Mouse (Mus musculus) adrenal gland, adult 2 months (tissue): ENCODE data around the gene Prr11. TPM values are rescaled to one million over a fixed set of nuclear protein-coding genes. Genes with fewer than 3 reads are reported as not detected.
"Not testable (repeated sequence)": the region's sequence is repeated elsewhere in the genome, so short reads cannot be mapped to it uniquely, and the experiment has no call there.

Experiments used
- DNase-seq: peaks from one replicate; pipeline ENCODE4 v3.0.0; 2021
- microRNA-seq, 2 experiments: library from miRNA; unstranded; fragments of <30 nt; microRNA quantifications; one replicate each; pipeline ENCODE4 v1.2.0; 2021
- polyA plus RNA-seq: library from polyadenylated mRNA; depleted of rRNA; stranded (reverse); fragments of >200 nt; gene quantifications from 2 replicates; pipeline ENCODE4 v1.2.3, GENCODE M21; 2012; rRNA removed
- total RNA-seq, 2 experiments: library from RNA; stranded (reverse); gene quantifications; 2 replicates each; pipeline ENCODE4 v1.2.3; 2021

Gene Prr11
- total and polyA plus RNA-seq, 3 experiments = 0.21 to 1.0 (median 0.95) TPM

DNA sequence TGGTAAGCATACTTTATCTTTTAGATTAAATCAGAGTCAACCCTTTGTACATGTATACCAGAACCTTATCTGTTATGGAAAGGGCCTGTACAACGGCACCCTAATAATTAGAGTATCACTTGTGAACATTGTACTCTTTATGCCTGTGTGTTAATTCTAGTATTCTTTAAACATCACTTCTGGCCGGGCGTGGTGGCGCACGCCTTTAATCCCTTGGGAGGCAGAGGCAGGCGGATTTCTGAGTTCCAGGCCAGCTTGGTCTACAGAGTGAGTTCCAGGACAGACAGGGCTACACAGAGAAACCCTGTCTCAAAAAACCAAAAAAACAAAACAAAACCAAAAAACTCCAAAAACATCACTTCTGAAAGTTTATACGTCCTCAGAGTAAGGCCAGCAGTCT, 59.6 kb downstream of the Prr11 start:
- not testable (repeated sequence) for DNase-seq

DNA sequence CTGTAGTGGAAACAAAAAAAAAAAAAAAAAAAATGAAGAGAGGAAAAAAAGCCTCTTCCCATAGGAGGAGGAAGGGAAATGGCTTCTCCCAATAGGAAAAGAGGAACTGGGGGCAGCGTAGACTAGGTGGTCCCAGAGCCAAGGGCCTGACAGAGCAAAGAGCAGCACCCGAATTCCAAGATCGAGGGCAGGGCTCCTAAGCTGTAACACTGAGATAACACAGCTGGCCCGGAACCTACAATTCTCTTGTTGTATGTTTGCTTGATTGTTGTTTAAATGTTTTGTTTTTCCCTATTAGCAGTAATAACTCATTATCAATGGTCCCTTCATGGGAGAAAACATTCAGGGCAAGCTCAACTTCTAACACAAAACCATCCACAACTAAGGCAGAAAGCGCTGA, 61.5 kb downstream of the Prr11 start:
- no peak for DNase-seq

DNA sequence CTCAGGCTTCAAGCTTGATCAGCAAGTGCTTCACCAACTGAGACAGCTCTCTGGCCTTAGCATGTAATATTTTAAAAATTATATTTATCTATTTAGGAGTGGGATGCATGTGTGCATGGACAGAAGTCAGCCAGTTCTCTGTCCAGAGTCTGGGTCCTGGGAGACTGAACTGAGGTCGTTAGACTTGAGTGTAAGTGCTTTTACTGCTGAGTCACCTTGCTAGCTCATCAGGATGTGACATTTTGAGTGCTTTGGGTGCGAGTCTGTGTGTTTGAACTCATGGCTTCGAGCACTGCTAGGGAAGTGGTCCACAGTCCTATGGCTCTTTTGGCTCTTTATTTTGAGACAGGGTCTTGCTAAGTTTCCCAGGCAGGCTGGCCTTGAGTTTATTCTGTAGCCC, 65.5 kb downstream of the Prr11 start:
- DNase-seq = no peak

DNA sequence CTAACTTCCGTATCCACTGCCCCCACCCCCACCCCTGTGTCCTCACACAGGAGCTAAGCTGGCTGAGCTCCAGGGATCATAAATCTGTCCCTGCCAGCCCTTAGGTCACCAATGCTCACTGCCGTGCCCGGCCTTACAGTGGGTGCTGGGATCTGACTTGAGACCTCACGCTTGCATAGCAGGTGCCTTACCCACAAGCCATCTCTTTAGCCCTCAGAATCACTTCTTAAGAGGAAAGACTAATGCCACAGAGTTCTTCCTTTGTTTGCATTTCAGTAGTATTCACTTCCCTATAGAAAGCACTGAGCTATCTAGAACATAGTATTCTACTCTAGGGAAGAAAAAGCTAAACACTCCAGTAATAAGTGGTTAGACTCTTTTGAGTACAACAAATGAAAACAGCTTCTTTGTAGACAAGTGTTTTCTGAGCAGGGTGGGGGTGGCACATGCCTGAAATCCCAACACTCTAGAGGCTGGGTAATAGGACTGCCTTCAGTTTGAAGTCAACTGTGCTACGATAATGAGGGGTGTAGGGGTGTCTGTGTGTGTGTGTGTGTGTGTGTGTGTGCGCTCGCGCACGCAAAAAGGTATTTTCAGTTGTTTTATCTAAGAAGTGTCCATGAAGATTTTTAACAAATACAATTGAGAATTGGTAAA, 69.1 kb downstream of the Prr11 start:
- DNase-seq = peak; percentile 67

Small RNA genes within 50 kb of the gene (microRNA-seq; reads per million reads assigned to microRNA genes)
- 41.8 to 104 reads per million in 2 experiments for gene Mir301

Other genes with a start within 250 kb of the Prr11 start
- 10 to 100 TPM; 21.6 to 32.2 TPM for gene Ypel2, start 115.0 kb downstream of the Prr11 start, total RNA-seq
- 13.1 and 16.2 TPM in 2 replicates for gene Ypel2, start 115.0 kb downstream of the Prr11 start, polyA plus RNA-seq
- 1 to 10 TPM; 3.1 to 6.4 TPM for gene Gdpd1, start 34.6 kb downstream of the Prr11 start, total RNA-seq
- gene Gdpd1, start 34.6 kb downstream of the Prr11 start, polyA plus RNA-seq = 0.95 and 1.1 TPM in 2 replicates
- 10 to 100 TPM; 15.6 to 25.0 TPM for gene Smg8, start 21.9 kb downstream of the Prr11 start, total RNA-seq
- gene Smg8, start 21.9 kb downstream of the Prr11 start, polyA plus RNA-seq = 3.4 and 5.2 TPM in 2 replicates
- 1 to 10 TPM; 4.6 to 6.7 TPM for gene Ska2, start 526 bp upstream of the Prr11 start, total RNA-seq
- gene Ska2, start 526 bp upstream of the Prr11 start, polyA plus RNA-seq = 0.90 and 0.94 TPM in 2 replicates
- gene Trim37, start 18.4 kb upstream of the Prr11 start, total RNA-seq = 10 to 100 TPM; 13.4 to 16.6 TPM
- 1.2 and 1.9 TPM in 2 replicates for gene Trim37, start 18.4 kb upstream of the Prr11 start, polyA plus RNA-seq